In genomic region chr5:105868593-105868992, GRCm38 (mm10) we compare ENCODE assay signal across 7 mouse cellular contexts. TPM values are rescaled to one million over a fixed set of nuclear protein-coding genes. Genes with fewer than 3 reads are reported as not detected.
DNase-seq lines count a peak whose midpoint lies in the region; TF ChIP-seq lines count a peak whose summit lies in the region.

No protein-coding gene starts in this region.

- H3K9me3 ChIP-seq in midbrain, embryonic 10.5 days (replicated peaks) = no peaks in the 10 kb centered on the region

- TF ChIP-seq CTCF in left cerebral cortex, adult 2 months (IDR thresholded peaks at IDR 0.05) = peak; percentile 93

- no peaks in the 10 kb centered on the region for H3K27me3 ChIP-seq in midbrain, embryonic 10.5 days (ENCODE audit: low read depth, poor library complexity, severe bottlenecking)

- H3K4me1 ChIP-seq in midbrain, embryonic 10.5 days = 0 out of 2 replicates have a peak, but pooled peaks cover 3% of the 10 kb centered on the region

- no peak overlapping the region for H3K27ac ChIP-seq in left cerebral cortex, adult 2 months
- H3K27ac ChIP-seq in midbrain, embryonic 10.5 days (replicated peaks) = no peak overlapping the region

- 0 out of 2 replicates have a peak overlapping the region, but pooled peaks have one; percentile 7 for H3K4me3 ChIP-seq in left cerebral cortex, adult 2 months
- H3K4me3 ChIP-seq in midbrain, embryonic 10.5 days = no peak overlapping the region

- peak; percentile 84 to 88 for DNase-seq in adrenal gland, adult 18-20 months (ENCODE audit: low spot score in 2 of 2)
- DNase-seq in cerebellum, postnatal 4 days (ENCODE audit: low spot score in 2 of 2) = peak; percentile 82 to 85
- peak; percentile 85 for DNase-seq in gastrocnemius, postnatal 10 days
- peak; percentile 90 for DNase-seq in induced T-regulatory cell, adult 2 months (ENCODE audit: low read depth)
- DNase-seq in left cerebral cortex, adult 2 months (ENCODE audit: extremely low spot score in 1 of 2, low spot score in 2 of 2) = peak; percentile 80 to 87
- peak; percentile 79 for DNase-seq in midbrain, embryonic 10.5 days (ENCODE audit: low spot score)
- DNase-seq in right cerebral cortex, postnatal 36 days (ENCODE audit: low spot score in 2 of 2) = peak; percentile 61 to 67

- H3K36me3 ChIP-seq in midbrain, embryonic 10.5 days = no peaks in the 10 kb centered on the region

- intact Hi-C loops in left cerebral cortex, adult 2 months (cut with DNase I) = loop anchor here (1.0 to 5.0 kb wide), 4 partner anchors 183 to 468 kb away; partner anchors contain the start of gene Lrrc8c

- 29% methylated on average over 3 of the region's 3 CpGs for WGBS in midbrain, embryonic 10.5 days

RNA-seq across cellular contexts. Expression of gene Zfp326, which starts 7.8 kb away (rescaled TPM):
- 10 to 100 TPM; 26.3 to 26.4 TPM for total RNA-seq in adrenal gland, adult 18-20 months (2021)
- total RNA-seq in gastrocnemius, postnatal 10 days (2021) = 10 to 100 TPM; 16.3 to 21.0 TPM
- total RNA-seq in left cerebral cortex, adult 2 months (2021) = 10 to 100 TPM; 35.9 to 37.9 TPM
- polyA plus RNA-seq in midbrain, embryonic 10.5 days (2016; fragmentation: Nextera tagmentation; extraction: Ambion mirVana) = 51.4 and 57.4 TPM in 2 replicates
